Mouse (Mus musculus) kidney, adult 2 months (tissue): Measurements from ENCODE around the gene Gm13283.

Experiments used
- CTCF ChIP-seq: fragments of 200-500 bp; conservative IDR thresholded peaks from 2 replicates; pipeline ENCODE4 v1.5.1; 2011; ENCODE audit warnings: low read depth, mild to moderate bottlenecking, control low read depth, low read length, moderate library complexity, mixed read lengths; ENCODE audit not compliant: insufficient read depth, insufficient read length
- POLR2A ChIP-seq: fragments of 200-500 bp; IDR thresholded peaks from one replicate; pipeline ENCODE4 v1.6.1; 2011; ENCODE audit warnings: low read depth, low read length, control low read depth

- TF ChIP-seq CTCF (no peak), POLR2A (no peak)
Measured at GRCm38 (mm10) chr4:88726727-88727126, 33.2 kb upstream of the Gm13283 start.
